Mouse (Mus musculus) G1E (cell line): Measurements from ENCODE around the gene Rnf151.

Experiments
- CTCF ChIP-seq: IDR thresholded peaks from 2 replicates; pipeline ENCODE4 v1.5.1; 2012; ENCODE audit warnings: low read depth, low read length, inconsistent platforms, mixed read lengths
- GATA1 ChIP-seq: IDR thresholded peaks from 2 replicates; pipeline ENCODE4 v1.6.1; 2012; ENCODE audit warnings: borderline replicate concordance, low read length, inconsistent platforms, mixed read lengths
- GATA2 ChIP-seq: IDR thresholded peaks from 2 replicates; pipeline ENCODE4 v1.6.1; 2012; ENCODE audit warnings: low read depth, low read length, inconsistent platforms, borderline replicate concordance
- POLR2AphosphoS5 ChIP-seq: IDR thresholded peaks from 2 replicates; pipeline ENCODE4 v1.6.1; 2012; ENCODE audit warnings: low read depth, low read length, inconsistent platforms; ENCODE audit not compliant: insufficient replicate concordance
- TAL1 ChIP-seq: conservative IDR thresholded peaks from 2 replicates; pipeline ENCODE4 v1.6.1; 2012; ENCODE audit warnings: low read depth, low read length, inconsistent platforms, mixed read lengths

- no peak for TF ChIP-seq CTCF
- TF ChIP-seq GATA1, result no peak
- TF ChIP-seq TAL1, result no peak
- TF ChIP-seq GATA2, result no peak
- no peak for TF ChIP-seq POLR2AphosphoS5
Measured at GRCm38 (mm10) chr17:24687599-24687998, 30.3 kb downstream of the Rnf151 start.
